Mouse (Mus musculus) heart, postnatal 36 days (tissue): ENCODE measurements around the gene Klhl1. TPM values are rescaled to one million over a fixed set of nuclear protein-coding genes. Genes with fewer than 3 reads are reported as not detected.
A peak's percentile ranks its signal among the peaks of the same experiment; 100 is the strongest.
"Not testable (repeated sequence)": the region's sequence is repeated elsewhere in the genome, so short reads cannot be mapped to it uniquely, and the experiment has no call there.

ENCODE experiments used
- DNase-seq, 2 experiments: peaks; one replicate each; pipeline ENCODE4 v3.0.0; 2021 to 2022
- intact Hi-C: fragments of 180-260 bp; cut with DNase I; formaldehyde crosslinking; loops from one replicate; pipeline ENCODE4 v1.15.1; 2025
- total RNA-seq, 2 experiments: library from RNA; stranded (reverse); gene quantifications; 2 replicates each; pipeline ENCODE4 v1.2.3; 2021

Gene Klhl1
- not detected for total RNA-seq

GRCm38 (mm10) chr14:96518954-96519682 is at the start of gene Klhl1:
Gene Klhl1 (minus strand): TSS chr14:96519102.
- intact Hi-C loops = no loop called here
- DNase-seq = no peak

GRCm38 (mm10) chr14:96553668-96554067 is 34.8 kb upstream of the Klhl1 start:
- intact Hi-C loops = no loop called here
- no peak for DNase-seq

GRCm38 (mm10) chr14:96518151-96518953 is 550 bp downstream of the Klhl1 start:
- intact Hi-C loops = no loop called here
- DNase-seq = no peak

- intact Hi-C loops = no loop called here
- DNase-seq = no peak
These were observed 1.2 kb downstream of the Klhl1 start for GRCm38 (mm10) chr14:96517727-96518126.

- intact Hi-C loops = no loop called here
- DNase-seq = no peak
These were observed 19.0 kb downstream of the Klhl1 start for GRCm38 (mm10) chr14:96499936-96500335.

GRCm38 (mm10) chr14:96471812-96472211 is 47.1 kb downstream of the Klhl1 start:
- intact Hi-C loops = no loop called here

GRCm38 (mm10) chr14:96471336-96471735 is 47.6 kb downstream of the Klhl1 start:
- DNase-seq = no peak

More at GRCm38 (mm10) chr14:96471812-96472211, 47.1 kb downstream of the Klhl1 start:
- no peak for DNase-seq

GRCm38 (mm10) chr14:96461756-96462155 is 57.1 kb downstream of the Klhl1 start:
- DNase-seq = no peak
- intact Hi-C loops = no loop called here

More at GRCm38 (mm10) chr14:96471336-96471735, 47.6 kb downstream of the Klhl1 start:
- intact Hi-C loops = no loop called here

- no peak for DNase-seq
- intact Hi-C loops = no loop called here
These were observed 126.7 kb downstream of the Klhl1 start for GRCm38 (mm10) chr14:96392032-96392737.

GRCm38 (mm10) chr14:96362727-96363126 is 156.2 kb downstream of the Klhl1 start:
- intact Hi-C loops = no loop called here
- no peak for DNase-seq

- intact Hi-C loops = no loop called here
- DNase-seq = no peak
These were observed 170.7 kb downstream of the Klhl1 start for GRCm38 (mm10) chr14:96348220-96348619.

GRCm38 (mm10) chr14:96331069-96331468 is 187.8 kb downstream of the Klhl1 start:
- DNase-seq = no peak
- intact Hi-C loops = no loop called here

- no peak for DNase-seq
- intact Hi-C loops = no loop called here
These were observed 301.0 kb downstream of the Klhl1 start for GRCm38 (mm10) chr14:96217805-96218441.

GRCm38 (mm10) chr14:96194795-96195194 is 324.1 kb downstream of the Klhl1 start:
- DNase-seq = peak in 1 of 2 experiments; percentile 2
- intact Hi-C loops = not testable (repeated sequence)

GRCm38 (mm10) chr14:96174546-96174945 is 344.4 kb downstream of the Klhl1 start:
- DNase-seq = no peak
- intact Hi-C loops = no loop called here

GRCm38 (mm10) chr14:96143137-96143536 is 375.8 kb downstream of the Klhl1 start:
- no peak for DNase-seq
- intact Hi-C loops = no loop called here

- no peak for DNase-seq
- intact Hi-C loops = no loop called here
These were observed 378.7 kb downstream of the Klhl1 start for GRCm38 (mm10) chr14:96140246-96140645.

GRCm38 (mm10) chr14:96107396-96107795 is 411.5 kb downstream of the Klhl1 start:
- intact Hi-C loops = no loop called here
- DNase-seq = no peak

GRCm38 (mm10) chr14:96081681-96082207 is 437.2 kb downstream of the Klhl1 start:
- DNase-seq = no peak
- intact Hi-C loops = no loop called here

GRCm38 (mm10) chr14:96065884-96066283 is 453.0 kb downstream of the Klhl1 start:
- DNase-seq = no peak
- intact Hi-C loops = no loop called here
